Mouse (Mus musculus) liver, adult 2 months (tissue): ENCODE data around the gene Serpinb1b.

ENCODE experiments used
- CTCF ChIP-seq: fragments of 200-500 bp; IDR thresholded peaks from 2 replicates; pipeline ENCODE4 v1.5.1; 2011; ENCODE audit warnings: low read depth, low read length, control low read depth
- POLR2A ChIP-seq: fragments of 200-500 bp; IDR thresholded peaks from 2 replicates; pipeline ENCODE4 v1.6.1; 2011; ENCODE audit warnings: low read length, control low read depth; ENCODE audit not compliant: insufficient read depth; ENCODE audit errors: extremely low read depth

DNA sequence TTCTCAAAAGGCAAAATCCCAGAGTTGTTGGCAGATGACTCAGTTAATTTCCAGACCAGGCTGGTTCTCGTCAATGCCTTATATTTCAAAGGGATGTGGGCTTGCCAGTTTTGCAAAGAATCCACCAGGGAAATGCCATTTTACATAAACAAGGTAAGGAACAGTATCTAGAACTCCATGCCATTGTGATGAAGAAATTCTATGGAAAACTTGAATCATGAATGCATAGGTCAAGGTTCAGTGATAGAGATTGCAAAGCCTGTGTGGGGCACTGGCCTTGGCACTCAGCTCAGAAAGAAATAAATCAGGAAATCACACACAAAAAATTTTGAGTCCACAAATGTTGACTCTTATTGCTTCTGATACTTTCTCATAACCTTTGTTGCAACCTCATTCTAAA is 42.9 kb upstream of the Serpinb1b start:
- TF ChIP-seq CTCF (no peak), POLR2A (no peak)
